Mouse (Mus musculus): ENCODE data around the gene 1700061G19Rik.

The 1700061G19Rik gene

DNA sequence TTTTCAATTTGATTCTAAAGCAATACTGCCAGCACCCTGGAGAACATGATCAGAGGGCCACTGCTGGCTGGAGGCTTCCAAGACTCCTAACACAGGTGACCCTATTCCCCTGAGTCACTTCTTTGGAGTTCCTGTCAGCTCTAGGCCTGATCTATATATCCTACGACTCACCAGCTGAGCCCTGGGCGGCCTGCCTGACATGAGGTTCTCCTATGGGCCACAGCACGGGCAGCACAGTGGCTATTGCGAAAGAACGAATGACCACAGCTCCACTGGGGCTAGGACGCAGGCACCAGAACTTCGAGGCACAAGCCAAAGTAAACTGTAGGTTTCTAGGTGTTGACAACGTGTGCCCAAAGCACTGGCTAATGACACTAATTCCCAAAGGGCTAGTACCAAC lies 54.7 kb downstream of the 1700061G19Rik start:
- peak; percentile 69 for DNase-seq

- no peak for DNase-seq
These were observed 58.1 kb downstream of the 1700061G19Rik start for GRCm38 (mm10) chr17:56933395-56933794.

DNA sequence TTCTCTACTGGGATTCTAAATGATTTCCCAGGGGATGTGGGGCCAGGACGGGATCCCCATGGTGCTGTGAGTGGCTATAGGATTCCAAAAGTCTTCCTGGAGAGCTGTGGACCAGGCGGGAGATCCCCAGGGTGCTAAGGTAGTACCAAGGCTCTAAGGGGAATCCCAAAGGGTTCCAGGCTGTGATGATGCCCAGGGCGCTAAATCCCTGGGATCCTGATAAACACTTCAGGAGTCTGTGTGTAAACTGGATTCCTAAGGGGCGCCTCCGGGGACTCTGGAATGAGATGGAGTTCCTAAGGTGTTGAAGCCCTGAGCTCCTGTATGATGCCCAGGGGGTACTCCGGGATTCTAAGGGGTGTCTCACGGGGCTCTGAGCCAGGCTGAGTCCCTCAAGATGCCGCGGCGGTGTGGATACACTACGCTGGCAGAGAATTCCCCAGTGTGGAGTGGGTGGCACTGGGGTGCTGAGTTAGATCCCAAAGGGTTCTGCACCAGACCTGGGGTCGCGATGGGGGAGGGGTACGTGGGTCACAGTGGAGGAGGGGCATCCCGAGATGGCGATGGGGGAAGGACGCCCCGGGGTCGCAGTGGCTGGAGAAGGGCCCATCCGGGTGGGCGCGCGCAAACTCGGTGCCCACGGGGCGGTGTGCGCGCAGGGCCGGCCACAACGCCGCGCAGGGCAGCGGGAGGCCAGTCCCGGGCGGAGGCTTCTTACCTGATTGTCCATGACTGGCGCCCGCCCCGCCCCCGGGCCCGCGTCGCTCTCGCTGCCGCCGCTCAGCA lies 59.5 kb downstream of the 1700061G19Rik start:
- DNase-seq, result peak; percentile 19

DNA sequence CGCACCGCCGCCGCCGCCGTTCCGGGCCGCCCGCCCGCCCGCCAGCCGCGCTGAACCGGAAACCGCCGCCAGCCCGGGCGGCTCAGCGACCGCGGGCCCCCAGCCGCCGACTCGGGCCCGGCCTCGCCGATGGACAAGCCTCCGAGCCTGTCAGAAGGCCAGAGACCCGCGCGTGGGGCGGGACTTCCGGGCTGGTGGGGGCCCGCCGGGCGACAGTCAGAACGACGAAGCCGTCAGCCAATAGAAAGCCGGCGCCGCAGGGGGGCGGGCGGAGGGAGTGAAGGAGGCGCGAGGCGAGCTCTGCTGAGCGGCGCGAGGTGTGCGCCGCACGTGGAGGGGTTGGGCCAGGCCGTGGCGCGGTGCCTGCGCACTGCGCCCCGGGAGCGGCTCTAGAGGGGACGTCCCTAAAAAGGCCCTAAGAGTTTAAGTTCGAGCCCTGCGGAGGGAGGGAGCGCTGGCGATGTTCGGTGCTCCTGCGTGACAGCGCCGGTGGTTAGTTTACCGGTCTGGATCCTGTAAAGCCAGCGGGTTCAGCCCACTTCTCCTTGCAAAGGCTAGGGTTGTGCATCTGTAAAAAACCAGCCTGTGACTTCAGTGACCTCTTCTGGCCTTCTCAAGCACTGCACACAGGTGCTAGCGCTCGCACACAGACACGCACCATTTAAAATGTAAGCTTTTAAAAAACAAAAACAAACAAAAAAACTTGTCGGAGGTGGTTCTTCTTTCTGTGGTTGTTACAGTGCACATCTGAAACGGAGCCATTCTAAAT lies 60.3 kb downstream of the 1700061G19Rik start, which contains the start of gene Mllt1:
Gene Mllt1, minus strand, starts transcription at position 53 of the 769 bp plus-strand sequence.
- DNase-seq, result peak; percentile 99

DNA sequence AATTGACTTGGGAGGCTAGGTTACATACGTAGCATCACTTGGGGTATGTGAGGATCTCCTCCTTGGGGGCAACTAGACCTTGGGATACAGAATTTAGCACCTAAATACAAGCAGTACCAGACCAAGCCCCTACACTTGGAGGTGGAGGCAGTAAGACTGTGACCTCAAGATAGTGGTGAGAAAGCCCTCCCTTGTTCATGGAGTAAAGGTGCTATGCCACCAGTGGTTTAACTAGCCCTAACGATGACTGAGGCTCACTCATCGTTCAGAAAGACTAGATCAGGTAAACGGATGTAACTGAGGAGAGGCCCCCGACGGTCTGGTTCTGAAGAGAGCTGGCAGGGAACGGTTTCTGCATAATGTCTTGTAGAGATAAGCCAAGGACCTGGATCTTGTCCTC lies 61.5 kb downstream of the 1700061G19Rik start:
- no peak for DNase-seq

All from lung, postnatal 36 days (tissue).